Mouse (Mus musculus) ES-E14 (cell line): ENCODE results near the gene Lpin2.

Experiments used
- CHD2 ChIP-seq: IDR thresholded peaks from 2 replicates; pipeline ENCODE4 v1.6.1; 2014; ENCODE audit warnings: mild to moderate bottlenecking, low read depth, low read length, inconsistent platforms
- ZC3H11A ChIP-seq: IDR thresholded peaks from 2 replicates; pipeline ENCODE4 v1.6.1; 2012; ENCODE audit warnings: low read depth, mild to moderate bottlenecking, inconsistent platforms, low read length, borderline replicate concordance
- ZNF384 ChIP-seq: IDR thresholded peaks from 2 replicates; pipeline ENCODE4 v1.6.1; 2012; ENCODE audit warnings: low read depth, low read length, inconsistent platforms

DNA sequence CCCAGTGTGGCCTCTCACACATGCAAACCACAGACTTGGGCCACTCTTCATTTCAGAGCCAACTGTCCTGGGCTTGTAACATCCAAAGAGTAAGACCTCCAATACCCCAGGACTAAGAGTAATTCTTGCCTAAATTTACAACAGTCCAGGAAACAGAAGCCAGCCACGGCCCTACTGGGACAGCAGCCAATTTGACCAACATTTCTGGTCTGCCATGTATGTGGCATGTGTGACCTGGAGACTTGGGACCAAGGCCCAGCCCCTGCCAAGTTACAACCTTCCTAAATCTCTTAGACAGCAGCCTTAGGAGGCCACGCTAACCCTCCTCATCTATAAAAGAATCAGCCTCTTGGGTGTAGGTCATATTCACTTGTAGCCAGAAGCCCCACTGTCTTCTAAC, 71.0 kb downstream of the Lpin2 start:
- TF ChIP-seq ZC3H11A = no peak
- no peak for TF ChIP-seq ZNF384
- no peak for TF ChIP-seq CHD2
